Mouse (Mus musculus) retina, postnatal 1 day (tissue): ENCODE measurements at regions not wholly inside any gene's neighbourhood (a gene's known extent, or its start where the extent isn't known, plus 50 kb on each side); places are given as distances from the start of the nearest gene placed in this dataset.
A peak's percentile ranks its signal among the peaks of the same experiment; 100 is the strongest.

ENCODE experiments used
- DNase-seq: peaks from one replicate; pipeline ENCODE4 v3.0.0-alpha.2; 2012

DNA sequence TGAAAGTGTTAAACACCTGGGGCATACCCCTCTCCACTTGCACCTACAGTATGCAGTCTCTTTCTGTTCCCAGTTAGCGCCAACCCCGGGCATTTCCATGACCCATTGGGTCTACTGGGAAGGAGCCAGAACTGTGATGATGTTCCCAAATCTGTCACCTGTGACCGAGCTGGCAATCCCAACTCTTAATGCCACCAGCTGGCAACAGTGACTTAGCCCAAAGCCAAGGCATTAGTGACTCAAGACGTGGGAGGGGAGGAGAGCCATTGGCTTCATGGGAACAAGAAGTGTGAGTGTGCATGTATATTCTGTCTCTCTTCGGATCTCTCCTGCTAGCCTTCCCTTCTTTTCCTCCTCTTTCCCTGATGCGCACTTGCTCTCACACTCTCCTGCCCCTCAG lies 178.9 kb upstream of the Cadm1 start:
- no peak for DNase-seq

DNA sequence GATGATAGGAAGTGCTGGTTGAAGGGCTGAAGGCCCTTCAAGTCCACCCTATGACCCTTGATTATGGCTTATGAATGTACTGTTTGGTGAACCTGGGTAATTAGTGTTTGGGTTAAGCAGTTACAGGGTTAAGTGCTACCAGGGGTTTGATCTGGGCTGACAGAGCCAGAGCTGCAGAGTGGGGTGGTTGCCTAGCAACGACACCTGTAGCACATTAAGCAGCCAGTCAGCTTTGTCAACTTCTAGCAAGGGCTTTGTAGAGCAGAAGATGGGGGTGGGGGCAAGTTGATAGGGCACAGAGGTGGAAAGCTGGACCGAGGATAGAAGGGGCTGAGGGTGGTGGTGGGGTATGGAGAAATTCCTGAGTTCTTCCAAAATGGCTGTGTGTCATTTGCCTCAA lies 177.0 kb upstream of the Cadm1 start:
- peak; percentile 62 for DNase-seq

DNA sequence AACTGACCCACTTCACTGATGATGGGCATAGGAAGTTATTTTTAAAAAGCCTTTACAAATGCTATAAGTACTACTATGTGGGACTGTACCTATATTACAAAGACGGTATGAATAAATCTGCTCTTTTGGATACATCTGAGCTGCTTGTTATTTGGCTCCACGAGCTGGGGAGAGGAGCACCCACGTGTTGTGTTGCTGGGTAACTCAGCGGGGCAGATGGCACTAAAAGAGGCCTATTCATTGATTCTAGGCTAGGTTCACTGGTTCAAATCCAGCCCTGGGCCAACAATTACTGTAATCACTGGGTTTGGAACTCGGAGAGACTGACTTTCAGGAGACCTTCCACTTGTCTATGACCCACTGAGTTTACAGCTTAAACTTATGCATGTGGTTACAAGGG lies 176.0 kb upstream of the Cadm1 start:
- DNase-seq = no peak

DNA sequence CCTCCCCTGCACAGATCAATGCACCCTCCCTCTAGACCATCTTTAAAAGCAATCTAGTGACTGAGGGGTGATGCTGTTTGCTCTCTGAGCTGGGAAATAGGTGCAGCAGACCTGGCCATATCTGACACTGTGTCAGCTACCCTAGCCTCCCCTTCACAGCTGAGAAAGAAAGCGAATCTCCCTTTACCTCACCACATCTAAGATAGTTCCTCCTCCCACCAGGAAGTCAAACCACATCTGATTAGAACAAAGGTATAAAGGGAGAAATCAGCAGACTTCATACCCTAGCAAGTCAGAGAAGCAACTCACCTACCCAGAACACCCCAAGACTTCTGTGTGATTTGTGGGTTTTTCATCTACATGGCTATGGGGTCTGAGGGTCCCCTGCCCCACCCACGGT lies 175.6 kb upstream of the Cadm1 start:
- DNase-seq = no peak

DNA sequence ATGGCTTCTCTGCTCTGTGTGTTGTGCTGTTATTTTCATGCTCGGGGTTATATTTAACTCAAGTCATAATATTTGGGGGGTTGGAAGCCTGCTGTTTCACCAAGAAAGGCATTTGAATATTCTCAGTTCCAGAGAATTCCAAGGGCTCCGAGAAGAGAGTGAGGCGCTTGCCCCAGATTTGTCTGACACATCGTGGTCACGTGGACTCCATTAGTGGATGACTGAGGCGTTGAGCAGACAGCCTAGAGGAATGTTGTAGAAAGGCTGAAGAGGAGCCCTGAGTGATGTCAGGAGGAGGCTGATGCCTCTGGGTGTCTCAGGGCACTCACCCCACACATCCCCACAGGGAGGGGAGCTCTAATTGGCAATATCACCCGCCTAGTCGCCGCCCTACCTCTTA lies 175.1 kb upstream of the Cadm1 start:
- DNase-seq = peak; percentile 92

DNA sequence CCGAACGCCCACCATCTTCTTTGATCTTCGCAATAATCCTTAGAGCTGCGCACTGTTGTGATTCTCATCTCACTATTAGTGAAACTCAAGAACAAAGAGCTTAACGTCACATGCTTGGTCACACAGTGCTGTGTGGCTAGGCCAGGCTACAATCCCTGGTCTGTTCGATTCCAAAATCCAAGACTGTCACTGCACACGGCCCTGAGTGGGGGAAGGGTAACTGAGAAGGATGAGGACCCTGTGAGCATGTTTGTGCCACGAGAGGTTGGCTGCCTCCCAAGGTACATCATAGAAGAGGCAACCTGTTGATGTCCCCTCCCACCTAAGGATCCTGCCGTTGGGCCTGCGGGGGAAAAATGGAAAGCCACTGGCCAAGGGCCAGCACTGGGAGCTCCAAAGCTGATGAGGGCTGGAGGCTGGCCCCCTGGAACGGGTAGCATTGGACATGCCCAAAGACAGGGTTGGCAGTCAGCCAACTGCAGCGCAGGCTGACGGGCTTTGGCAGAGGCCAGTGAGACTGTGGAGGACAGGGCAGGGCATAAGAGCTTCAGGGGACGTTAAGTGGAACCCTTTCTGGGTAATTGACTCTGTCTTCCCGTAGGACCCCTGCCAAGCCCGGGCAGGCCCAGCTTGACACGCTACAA lies 172.1 kb upstream of the Cadm1 start:
- peak; percentile 92 for DNase-seq

DNA sequence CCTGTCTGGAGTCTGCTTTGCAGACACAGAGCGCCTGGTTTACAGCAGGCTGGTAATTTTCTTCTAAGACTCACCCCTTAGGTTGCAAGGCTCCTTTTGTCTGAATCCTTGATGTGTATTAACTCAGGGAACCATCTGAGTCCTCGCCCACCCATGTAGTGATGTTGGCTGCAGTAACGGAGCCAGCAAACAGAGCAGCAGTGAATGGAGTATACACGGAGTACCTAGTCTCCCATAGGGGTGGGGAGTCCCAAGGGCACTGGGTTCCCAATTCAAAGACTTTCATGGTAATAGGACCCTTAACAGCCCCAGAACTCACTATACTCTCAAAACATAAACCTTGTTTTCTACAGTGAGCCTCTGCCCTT lies 171.6 kb upstream of the Cadm1 start:
- DNase-seq = no peak

DNA sequence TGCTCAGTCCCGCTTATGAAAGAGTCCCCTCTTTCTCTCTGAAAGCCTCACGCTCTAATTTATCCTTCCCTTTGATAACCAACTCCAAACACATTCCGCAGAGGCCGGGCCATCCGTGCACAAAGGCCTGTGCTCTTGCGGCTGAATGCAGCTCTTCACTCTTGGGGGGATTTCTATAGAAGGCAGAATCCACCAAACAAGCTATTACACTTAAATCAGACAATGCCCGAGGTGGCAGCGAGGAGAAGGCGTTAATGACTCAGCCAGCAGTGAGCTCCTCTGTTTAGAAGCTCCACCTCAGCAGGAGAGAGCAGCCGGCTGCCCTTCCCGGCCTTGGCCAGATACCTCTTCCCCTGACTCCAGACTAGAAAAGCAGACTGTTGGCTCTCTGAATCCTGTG lies 166.9 kb upstream of the Cadm1 start:
- peak; percentile 55 for DNase-seq

DNA sequence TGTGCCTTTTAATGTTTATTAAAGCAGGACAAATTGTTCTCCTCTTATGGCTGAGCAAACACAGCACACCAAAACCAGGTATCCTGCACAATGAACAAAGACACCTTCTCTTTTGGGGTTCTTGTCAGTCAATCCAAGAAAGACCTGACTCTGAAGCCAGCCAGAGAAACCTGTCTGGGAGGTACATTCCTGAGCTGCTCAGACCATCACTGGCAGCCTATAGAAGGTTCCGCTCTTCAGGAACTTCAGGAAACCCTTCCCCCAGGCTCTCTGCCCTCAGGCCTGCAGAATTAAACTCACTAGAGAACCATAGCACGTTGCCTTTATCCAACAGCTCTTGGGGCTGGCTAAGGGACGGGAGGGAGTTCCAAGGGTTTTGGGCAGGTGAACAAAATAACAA lies 165.2 kb upstream of the Cadm1 start:
- DNase-seq = no peak

DNA sequence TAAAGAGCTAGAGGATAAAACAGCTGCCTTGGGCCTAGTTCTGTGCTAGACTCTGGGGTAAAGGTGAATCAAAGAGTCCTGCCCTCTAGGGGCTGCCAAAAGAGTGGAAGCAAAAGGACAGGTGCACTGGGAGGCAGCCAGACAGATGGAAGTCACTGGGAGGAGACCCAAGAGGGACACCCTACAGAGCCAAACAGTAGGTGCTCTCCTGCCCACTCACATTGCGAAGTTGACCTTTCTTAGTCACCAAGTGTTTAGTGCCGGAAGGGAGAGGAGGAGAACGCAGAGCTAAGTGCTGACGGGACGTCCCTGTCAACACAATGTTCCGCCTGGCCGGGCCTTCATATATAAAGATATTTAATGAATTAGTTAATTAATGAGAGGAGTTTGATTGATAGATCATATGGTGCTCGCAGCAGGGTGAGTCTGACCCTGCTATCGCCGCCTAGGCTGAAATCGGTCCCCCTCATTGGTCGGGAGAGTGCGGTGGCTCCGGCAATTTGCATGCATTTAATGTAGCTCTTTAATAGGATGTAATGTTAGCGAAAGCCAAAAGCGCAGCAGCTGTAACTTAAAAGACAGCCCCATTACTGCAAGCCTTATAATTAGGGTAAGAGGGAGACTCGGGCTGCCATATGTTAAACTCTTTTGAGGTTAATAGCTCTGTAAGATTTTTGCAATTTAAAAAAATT lies 162.6 kb upstream of the Cadm1 start:
- DNase-seq = peak; percentile 79

DNA sequence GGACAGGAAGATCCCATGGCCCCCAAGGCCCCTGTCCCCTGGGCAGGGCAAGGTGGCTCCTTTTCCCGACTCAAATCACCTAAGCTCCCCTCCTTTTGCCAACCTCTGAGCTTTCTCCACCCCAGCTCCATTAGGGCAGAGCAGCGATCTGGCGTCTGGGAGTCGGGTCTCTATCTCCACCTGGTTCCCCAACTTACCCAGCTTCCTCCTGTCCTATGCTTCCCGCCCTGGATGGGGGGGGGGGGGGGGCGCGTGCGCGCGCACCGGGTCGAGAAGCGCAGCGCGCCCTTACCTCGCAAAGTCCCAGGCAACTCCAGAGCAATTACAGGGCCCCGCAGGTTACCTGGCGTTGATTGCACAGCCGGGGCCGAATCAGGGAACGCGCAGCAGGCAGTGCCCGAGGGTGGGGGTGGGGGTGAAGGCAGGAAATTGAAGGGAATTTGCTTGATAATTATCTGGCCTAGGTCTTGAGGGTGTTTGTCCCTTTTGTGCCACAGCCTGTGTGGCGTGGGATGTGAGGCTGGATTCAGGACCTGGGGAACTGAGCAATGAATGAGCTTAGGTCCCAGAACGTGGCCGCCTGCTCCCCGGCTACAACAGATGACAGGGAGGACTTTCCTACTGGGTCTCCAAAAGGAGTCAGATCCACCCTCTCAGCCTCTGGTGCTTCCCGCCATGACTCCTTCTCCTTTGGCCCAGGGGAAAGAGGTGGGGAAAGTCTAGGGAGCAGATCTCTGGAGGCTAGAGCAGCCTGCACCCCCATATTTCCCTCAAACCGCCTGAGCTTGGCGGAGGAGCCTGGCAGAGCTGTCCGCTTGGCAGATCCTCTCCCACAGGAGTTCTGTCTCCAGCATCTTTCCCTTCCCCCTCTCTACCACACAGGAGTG lies 161.7 kb upstream of the Cadm1 start:
- DNase-seq = peak; percentile 57

DNA sequence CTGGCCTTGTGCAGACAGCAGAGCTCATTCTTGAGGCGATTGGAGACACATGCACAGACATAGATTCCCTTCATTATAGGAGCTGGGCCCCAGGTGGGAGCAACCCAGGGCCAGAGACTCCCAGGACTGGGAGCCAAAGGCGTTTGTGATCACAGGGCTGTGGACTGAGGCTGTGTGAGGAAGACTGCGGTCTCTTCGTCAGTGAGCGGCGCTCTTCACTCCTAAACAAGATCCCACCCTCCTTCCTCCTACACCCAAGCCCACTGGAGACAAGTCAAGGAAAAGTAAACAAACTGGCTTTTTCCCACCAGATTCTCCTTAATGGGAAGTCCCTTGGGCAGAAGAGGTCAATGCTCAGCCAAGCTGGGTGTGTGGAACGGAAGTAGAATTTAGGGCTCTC lies 157.7 kb upstream of the Cadm1 start:
- DNase-seq = no peak

DNA sequence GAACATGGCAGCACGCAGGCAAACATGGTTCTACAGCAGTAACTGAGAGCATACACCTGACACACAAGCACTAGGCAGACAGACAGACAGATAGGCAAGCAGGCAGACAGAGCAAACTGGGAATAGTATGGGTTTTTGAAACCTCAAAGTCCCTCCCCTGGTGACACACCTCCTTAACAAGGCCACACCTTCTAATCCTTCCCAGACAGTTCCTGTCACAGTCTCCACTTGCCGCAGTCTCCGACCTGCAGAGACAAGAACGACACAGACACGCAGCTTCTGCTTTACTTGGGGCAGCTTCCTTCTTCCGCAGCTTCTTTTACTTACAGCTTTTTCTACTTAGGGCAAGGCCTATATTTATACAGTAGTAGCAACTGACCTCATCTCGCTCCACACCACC lies 155.9 kb upstream of the Cadm1 start:
- DNase-seq = no peak

DNA sequence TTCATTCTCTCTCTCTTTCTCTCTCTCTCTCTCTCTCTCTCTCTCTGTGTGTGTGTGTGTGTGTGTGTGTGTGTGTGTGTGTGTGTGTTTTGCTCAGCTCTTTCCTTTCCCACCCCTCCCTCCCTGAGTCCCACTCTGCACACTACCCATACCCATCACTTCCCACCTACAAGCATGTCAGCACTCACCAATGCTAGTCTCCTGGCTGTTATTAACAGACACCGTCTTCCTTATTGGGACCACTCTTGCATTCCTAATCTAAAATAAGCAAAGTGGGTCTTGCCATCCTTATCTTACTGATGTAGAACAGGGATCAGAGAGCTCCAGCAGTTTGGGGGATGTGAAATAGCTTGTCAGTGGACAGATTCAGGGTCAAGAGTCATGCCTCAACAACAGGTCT lies 153.3 kb upstream of the Cadm1 start:
- no peak for DNase-seq

DNA sequence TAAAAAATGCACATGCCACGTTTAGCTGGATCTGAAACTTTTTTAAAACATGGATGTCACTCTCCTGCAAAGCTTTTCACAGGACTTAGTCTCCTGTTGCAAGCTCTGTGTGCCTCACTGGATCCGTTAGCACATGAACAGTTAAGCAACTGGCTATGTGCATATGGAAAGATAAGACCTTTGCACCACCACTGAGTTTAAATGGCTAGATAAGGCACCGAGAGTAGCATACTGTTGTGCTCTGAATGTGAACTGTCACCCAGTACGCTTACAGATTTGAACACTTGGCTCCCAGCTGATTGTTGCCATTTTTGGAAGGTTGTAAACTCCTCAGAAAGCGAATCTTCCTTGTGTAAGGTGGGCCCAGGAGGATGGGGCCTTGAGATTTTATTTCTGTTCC lies 151.4 kb upstream of the Cadm1 start:
- DNase-seq = no peak

DNA sequence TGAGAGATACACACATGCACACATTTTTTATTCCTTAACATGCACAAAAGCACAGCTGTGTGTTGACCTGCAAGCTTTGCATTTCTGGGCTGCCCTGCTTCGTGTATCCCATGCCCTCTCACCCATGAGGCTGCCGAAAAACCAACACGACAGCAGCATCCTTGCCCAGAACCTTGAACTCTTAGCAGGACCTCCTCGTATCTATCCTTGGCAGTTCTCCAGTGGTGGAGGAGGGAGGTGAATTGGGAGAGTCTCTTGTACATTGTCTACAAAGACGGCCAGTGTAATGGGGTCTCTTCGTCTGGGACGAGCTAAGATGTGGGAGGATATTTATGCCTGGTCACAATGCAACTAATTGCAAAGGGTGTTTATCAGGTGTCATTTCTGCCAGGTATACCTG lies 149.6 kb upstream of the Cadm1 start:
- DNase-seq = no peak

DNA sequence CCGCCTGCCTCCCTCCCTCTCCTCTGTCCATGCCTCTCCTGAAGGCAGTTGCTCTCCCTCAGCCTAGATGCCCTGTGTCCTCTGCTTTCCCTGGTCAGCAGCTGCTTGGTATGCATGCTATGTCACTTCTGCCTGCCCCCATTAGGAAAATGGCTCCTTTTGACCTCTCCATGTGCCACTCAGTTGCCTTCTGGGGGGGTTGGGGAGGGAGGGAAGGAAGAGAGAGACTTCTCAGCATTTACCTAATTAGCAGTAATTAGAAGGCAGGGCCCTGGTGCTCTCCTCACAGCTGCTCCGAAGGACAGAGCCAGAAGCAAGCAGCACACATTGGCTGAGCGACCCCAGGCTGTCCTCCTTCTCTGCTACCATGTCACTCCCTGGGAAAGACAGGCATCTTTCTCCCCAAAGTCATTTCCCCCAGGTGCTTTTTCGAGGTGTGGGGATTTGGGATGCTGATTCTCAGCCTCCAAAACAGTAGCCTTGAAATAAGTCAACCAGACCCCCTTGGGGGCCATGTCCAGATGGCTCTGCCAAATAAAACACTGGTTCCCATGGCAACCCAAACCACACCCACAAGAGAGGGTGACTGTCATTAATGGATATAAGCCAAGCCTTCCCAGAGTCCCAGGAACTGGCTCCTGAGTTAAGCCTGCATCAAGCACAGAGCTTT lies 145.7 kb upstream of the Cadm1 start:
- peak; percentile 83 for DNase-seq

DNA sequence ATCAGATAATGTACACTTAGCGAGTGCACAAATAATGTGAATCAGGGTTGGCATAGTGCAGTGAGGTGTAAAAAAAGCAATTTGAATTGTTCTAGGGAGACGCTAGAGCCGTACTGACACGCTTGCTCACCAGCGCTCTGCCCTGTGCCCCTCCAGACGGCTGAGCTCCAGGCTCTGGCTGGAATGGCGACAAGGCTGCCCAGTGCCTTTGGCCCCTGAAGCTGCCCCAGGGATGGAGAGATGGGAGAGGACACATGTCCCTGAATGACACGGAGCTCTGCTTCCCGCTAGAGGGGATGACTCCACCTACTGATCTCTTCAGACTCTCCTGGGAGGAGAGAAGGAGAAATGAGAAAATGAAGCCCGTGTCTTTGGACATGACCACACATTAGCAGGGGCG lies 143.3 kb upstream of the Cadm1 start:
- peak; percentile 80 for DNase-seq

DNA sequence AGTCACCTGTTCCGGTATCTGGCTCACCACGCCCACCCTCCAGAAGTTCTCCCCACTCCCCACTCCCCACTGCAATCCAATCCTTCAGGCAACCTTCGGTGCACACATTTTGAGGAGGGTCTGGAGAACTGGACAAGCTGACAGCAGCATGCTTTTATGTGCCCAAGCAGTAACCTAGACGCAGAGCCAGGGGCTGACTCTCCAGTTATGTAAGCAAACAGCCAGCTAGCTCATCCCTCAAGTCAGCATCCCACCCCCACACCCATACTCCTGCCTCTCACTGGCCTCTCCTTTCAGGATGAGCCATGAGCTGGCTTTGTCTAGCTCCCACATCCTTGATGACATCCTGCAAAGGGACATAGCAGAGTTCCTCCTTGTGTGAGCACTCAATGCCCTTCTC lies 142.8 kb upstream of the Cadm1 start:
- DNase-seq = no peak

DNA sequence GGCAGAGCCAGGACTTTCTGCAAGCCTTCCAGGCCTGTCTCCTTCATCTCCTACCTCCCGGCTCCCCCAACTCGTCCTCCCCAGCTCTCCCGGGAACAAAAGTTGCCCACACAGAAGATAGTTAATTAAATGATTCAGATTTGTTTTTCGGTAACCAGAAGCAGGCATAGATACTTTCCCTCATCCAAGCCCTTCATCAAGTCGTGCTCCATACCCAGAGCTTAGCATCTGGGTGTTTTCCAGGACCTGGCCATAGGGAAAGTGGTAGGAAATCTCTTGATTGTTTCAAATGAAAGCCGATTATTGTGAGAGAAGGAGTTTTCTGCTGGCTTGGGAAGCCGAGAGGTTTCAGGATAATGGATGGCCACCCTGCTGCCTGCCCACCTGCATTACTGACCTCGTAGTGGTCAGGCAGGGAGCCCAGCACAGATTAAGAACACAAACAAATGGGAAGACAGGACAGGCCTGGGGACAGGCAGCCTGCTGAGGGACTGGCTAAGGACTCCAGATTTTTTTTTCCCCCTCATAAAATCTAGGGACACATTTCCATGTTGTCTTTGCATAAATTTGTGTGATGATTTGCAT lies 142.2 kb upstream of the Cadm1 start:
- peak; percentile 37 for DNase-seq

DNA sequence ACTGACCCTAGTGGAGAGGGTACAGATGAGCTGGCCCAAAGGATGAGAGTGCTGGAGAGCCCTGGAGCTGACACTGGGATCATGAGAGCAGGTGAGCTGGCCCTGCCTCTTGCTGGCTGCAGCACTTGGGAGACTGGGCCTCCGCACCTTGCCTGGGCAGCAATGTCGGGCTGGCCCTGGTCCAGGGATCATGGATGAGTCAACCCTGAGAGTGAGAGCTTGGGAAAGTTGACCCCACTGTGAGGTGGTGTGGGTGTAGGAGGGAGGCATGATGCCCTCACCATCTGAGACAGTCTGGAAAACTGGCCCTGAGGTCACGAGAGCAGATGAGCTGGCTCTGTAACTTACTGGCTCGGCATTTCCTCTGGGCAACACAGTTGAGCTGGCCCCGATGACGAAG lies 140.1 kb upstream of the Cadm1 start:
- DNase-seq = no peak

DNA sequence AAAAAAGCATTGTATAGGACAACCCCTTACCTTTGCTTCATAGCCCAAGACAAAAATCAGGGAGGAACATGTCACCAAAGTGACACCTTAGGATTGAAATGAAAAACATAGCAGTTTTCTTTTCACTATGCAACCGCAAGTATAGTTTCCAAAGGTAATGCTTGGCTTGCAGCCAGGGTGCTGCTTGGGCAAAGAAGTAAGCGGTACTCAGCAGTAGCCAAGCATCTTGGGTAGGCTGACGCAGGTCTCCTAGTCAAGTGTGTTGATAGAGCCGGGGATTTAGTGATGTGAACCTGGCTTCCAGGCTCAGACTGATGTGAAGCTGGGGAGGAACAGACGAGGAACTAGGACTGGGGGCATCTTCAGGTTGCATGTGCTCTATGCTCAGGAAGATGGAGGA lies 138.3 kb upstream of the Cadm1 start:
- no peak for DNase-seq

DNA sequence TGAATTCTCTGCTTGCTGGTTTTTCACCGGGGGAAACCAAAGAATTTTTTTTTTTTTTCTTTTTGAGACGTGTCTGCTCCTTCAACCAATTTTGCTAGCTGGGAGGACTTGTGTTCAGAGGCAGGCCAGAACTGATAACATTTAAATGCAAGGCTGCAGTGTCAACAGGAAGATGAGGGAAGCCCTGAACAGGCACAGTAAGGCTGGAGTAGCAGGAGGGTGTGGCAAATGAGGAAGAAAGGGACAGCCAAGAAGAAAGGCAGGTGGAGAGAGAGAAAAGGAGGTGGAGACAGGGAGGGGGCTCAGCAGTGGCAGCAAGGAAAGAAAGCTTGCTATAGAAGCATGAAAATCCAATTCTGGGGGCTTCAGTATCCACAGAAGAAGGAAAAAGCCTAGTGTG lies 130.4 kb upstream of the Cadm1 start:
- DNase-seq = no peak
